Mouse (Mus musculus) kidney, adult 11 months (tissue): ENCODE results near the gene Gstk1.

ENCODE experiments used
- DNase-seq: peaks from one replicate; pipeline ENCODE4 v3.0.0; 2022

Gene Gstk1

DNA sequence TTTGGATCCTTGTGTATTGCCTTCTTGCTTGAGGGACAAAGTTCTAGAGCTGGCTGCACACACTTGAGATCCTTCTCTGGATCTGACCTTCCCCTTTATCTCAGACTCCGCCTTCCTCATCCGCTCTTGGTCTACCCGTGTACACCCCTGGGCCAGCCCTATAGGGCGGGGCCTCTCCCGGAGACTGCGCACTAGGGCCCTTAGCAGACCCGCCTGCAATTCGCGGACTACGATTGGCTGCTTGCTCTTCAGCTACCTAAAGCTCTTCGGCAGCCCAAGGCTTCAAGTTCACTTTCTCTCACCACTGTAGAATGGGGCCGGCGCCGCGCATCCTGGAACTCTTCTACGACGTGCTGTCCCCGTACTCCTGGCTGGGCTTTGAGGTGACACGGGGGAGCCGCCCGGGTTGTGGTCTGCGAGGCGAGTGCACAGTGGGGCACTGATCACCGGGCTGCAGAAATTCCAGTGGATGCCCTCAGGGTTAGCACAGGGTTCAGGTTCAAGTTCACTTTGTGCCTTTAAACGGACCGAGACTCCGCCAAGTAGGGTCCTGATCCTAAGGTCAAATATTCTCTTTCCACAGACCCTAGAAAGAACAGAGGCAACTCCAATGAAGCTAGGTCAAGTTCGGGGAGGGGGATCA is at the start of gene Gstk1:
Gstk1 (plus strand) TSS at position 225 of the 643 bp plus-strand sequence.
- DNase-seq, result peak; percentile 93

DNA sequence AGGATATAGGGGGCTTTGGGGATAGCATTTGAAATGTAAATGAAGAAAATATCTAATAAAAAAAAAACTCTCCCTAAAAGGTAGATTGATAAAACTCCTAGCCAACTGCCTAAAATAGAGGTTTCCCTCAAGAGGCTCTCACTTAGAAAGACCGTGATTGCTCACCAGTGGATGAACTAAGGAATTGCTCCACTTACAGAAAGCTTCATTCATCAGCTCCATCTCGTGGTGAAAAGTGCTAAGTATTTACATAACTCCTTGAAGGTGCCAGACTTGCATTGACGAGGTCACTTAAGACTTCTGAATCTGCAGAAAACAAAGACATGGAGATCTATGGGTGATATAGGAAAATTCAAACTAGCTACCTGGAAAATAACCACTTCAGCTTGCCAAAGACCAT is 48.0 kb upstream of the Gstk1 start:
- no peak for DNase-seq

DNA sequence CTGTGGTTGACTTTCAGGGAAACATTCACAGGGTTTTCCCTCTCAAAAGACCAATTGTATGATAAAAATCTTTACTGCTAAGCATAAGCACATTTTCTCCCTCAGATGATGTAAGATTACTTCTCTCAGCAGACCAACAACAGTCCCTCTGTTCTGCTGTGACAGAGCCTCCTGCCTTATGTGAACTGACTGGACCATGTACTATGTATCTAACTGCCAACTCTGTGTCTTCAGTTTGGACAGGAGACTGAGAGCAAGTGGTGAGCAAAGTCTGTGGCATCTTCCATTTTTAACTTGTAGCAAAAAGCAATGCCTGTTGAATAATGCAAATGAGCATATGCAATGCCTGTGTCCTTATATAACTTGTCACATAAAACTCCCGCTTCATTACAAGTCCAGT is 46.2 kb upstream of the Gstk1 start:
- DNase-seq, result no peak

DNA sequence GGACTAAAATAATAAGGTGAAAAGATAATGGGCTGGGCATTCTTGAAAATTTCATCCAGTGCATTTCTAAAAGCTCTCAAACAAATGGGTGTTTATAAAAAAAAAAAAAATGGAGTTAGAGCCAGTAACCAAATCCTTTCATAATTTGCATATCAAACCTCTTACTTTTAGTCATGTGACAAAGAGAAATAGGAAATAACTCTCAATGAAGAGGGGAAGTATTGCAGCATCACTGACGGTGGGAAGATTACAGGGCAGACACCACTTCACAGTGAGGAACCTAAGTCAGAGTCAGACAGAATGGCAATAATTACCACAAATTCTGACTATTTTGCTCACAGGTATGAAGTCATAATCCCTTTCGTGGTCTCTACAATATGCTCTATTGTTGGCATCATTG is 30.7 kb upstream of the Gstk1 start, which contains the start of gene Tas2r144:
Tas2r144 (plus strand) TSS at position 301 of the 400 bp plus-strand sequence.
- DNase-seq, result no peak

DNA sequence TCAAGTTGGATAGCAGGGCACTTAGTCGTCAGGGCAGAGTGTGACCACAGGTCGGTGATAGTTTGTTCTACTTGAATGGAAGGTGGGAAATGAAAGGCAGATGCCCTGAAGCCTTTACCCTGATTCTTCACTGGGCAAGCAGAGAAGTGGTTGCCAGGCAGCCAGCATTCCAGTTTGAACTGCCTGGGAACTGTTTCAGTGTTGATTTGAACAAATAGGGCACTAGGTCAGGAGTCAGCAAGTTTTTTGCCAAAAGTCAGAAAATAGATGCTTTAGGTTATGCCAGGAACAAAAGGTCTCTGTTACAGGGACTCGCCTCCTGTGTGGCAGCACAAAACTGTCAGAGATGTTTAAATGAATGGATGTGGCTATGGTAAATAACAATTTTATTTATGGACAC is 23.4 kb upstream of the Gstk1 start:
- DNase-seq, result peak; percentile 14

DNA sequence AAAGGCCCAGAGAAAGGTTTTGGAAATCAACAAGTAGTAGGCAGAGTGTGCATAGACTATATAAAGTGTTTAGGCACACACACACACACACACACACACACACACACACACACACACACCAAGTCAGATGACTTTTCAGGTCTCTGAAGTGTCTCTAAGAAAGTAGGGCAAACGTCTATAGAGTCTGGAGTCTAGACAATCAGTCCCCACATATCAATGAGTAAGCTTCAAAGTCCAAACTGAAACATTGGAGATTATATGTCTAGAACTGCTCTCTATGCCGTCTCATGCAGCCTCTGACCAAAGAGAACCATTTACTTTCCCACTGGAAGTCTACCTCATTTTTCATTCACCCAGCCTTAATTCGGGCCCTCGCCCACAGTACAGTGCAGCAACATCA is 20.7 kb upstream of the Gstk1 start:
- DNase-seq, result no peak

DNA sequence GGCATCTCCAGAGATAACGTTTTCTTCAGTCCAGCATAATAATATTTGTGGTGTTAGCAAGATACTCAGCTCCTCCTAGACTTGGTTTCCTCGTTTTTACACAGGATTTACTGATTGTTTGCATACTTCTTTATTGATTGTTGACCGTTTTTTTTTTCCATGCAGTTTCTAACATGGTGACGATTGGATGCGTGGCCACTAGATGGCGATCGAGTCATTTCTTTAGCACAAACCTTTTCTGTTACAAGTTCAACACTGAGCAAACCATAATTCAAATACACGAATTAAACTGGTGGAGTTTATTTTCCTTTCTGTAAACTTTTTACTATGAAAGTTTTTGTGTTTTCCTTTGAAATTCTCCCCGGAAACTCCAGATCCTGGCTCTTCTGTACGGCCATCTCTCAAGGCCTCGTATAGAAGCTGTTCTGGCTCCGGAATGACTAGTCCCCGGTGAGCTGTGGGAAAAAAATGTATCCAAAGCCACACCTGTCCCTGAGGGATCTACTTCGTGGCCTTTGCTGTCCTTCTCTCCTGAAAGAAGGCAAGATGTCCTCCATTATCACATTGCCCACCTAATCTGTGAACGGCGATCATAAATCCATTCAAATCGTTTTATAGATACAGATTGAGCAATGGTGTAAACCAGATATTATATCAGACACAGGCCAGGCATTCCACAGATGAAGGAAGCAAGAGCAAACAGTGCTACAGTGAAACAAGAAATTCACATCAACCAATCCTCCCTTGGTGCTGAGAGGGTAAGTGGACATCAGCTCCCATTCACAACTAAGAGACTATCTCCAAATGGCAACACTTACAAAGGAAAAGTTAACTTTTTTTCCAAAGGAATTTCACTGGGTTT is 18.3 kb upstream of the Gstk1 start:
- DNase-seq, result peak; percentile 19

DNA sequence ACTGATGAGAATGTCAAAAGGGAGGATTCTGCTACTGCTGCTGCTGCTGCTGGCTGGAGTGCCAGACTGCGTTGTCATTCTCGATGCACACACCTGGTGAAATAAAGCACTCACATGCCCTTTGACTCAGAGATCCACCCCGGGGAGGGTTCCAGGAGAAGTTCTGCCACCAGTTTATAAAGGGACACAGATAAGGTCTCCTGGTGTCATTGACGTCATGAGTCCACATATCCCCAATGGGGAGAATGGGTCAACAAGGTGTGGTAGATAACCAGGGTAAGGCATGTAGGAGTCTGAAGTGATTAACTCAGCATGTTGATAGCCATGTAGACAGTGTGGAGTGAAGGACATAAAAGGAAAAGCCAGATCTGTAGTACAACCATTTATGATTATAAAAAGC is 16.1 kb upstream of the Gstk1 start:
- DNase-seq, result no peak

DNA sequence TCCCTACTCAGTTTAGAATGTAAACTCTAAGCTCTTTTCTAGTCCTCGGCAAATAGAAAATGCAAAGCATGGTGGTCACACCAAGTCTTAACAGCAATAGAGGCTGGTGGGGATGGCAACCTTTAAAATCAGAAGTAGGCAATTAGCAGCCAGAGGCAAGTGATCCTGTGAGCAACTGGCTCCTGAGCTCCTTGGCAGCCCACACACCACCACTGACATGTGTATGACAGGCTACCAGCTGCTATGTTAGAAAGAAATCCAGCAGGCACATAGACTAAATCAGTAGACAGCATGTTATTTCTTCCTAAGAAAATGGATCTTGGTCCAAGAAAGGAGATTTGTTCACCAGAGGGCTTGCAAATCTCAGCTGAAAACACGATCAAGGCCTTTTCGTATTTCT is 14.5 kb upstream of the Gstk1 start:
- no peak for DNase-seq

DNA sequence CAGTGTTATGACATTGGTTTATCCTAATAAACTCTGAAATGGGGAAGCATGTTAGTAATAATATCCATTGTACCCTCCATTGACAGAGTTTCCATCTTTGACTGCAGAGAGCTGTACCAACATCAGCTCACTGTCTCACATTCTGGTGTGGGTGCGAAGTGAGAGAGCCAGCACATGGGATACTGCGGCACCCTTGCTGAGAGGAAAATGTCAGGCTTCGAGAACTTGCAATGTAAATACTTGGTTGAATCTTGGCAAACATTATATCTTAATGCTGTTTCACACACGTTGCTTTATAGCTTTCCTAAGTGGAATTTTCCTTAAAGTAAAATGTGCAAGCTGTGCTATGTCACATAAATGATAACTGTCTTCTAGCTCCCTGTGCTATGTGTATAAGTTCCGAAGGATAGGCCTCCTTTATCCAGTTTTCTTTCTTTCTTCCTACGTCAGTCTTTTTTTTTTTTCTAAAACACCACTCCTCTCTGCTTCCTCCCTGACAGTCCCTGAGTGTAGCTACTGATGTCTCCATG is 8.4 kb upstream of the Gstk1 start:
- no peak for DNase-seq

DNA sequence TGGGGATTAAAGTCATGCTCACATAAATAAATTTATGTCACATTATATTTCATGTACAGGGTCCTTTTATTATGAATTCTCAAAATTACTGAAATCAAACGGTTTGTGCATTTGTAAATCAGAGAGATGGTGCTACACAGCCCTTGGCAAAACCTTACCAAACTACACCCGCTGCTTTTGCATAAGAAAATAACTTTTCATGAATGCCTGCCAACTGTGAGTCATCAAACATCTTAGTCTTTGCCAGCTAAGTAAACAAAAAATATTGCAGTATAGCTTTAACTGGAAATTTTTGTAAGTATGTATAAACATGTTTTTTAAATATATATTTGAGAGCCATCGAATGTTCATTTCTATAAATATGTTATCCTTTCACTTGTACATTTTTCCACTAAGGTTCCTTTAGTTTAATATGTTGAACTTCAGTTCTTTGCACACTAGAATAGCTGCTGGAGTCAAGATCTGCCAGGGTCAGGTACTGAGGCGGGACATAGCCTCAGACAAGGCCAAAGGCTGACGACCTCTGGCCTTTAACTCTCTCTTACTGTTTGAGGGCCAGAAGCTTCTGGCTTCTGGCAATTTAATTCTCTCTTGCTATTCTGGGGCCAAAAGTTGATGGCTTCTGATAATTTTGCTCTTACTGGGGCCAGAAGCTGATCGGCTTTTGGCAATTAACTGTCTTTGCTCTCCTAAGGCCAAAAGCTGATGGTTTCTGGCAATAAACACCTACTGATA is 4.3 kb upstream of the Gstk1 start:
- no peak for DNase-seq

DNA sequence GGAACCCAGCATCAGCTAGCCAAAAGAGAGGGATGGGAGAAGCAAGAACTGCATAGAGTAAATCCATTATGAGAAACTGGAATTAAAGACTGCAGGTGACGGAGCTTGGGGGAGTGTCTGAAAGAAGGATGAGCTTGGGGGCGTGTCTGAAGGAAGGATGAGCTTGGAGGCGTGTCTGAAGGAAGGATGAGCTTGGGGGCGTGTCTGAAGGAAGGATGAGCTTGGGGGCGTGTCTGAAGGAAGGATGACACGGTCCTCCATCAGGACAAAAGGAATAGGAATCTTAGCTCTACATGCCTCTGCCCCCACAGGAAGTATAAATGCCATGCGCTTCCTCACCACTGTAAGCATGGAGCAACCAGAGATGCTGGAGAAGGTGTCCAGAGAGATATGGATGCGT is 1.4 kb downstream of the Gstk1 start:
- peak; percentile 48 for DNase-seq

DNA sequence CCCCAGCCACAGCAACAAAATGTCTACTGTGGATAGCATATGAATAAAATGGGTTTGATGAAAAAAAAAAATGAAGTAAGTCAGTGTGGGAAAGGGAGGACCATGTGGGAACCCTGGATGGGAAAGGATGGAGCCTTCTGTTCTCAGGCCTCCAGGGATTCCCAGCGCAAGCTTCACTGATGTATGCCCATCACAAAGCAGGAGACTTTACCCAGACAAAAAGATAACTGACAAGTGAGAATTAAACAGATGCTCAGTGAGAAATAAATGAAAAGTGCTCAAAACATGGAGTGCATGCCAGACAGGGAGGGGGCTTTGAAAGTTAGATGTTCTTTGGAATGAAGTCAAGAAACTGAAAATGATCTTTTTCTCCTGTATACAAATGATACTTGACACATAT is 2.2 kb downstream of the Gstk1 start:
- DNase-seq, result no peak

DNA sequence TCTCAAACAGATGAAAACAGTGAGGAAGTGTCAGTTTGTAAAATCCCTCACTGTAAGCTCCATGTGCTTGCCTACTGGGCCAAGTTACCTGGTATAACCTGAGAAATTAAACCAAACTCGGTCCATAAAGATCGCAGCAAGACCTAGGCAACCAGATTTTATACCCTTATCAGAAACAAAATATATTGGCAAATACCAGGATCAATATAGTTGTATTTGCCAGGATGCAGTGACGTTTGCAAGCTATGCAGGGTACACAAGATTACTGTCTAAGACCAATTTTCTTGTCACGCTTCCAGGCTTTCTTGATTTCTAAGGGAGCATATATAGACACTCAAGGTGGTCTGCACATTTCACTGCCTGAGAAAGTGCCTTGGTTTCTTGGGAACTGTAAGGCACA is 6.1 kb downstream of the Gstk1 start:
- no peak for DNase-seq

DNA sequence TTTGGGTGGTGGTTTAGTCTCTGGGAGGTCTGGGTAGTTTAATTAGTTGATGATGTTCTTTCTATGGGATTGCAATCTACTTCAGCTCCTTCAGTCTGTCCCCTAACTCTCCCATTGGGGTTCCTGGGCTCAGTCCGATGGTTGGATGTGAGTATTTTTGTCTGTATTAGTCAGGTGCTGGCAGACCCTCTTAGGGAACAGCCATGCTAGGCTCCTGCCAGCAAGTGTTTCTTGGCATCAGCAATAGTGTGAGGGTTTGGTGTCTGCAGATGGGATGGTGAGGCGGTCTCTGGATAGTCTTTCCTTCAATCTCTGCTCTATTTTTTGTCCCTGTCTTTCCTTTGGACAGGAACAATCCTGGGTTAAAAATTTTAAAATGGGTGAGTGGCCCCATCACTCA is 7.4 kb downstream of the Gstk1 start:
- no peak for DNase-seq

DNA sequence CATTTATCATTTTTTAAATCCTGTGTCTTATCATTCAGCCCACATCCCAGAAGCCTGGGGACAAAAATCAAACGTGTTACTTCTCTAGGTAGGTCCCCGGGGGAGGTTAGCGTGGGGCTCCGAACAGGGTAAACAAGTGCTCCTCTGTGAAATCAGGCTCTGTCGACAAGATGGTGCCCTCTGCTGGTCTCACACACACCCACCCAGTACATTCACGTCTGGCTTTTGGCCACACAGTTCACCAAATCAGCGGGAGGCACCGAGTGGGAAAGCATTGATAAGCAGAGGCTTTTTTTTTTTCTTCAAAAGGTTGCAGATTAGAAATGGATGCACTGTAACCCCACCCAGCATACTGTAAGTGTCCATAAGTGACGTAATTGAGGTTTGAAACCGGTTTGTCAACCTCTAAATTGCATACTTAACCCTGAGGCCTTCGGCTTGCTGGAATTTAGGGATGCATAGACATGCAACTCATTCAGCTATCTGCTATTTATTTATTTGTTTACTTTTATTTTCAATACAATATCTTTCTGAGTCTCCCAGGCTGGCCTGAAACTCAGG is 11.6 kb downstream of the Gstk1 start:
- DNase-seq, result peak; percentile 65

DNA sequence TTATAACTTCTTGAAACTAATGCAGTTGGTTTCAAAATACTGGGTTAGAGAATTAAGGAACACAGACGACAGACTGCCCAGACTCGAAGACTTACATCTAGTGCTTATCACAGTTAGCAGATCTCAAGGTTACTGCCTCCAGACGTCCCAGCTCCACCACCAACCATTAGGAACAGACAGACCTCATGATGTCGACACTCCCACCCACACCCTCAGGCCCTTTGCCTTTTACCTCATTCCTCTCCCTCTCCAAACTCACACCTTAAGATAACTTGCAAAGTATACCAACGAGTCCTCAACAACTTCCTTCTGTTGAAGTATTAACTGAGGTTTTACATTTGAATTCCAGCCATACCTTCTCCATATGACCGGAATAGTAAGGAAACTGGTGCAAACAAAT is 14.7 kb downstream of the Gstk1 start:
- DNase-seq, result no peak

DNA sequence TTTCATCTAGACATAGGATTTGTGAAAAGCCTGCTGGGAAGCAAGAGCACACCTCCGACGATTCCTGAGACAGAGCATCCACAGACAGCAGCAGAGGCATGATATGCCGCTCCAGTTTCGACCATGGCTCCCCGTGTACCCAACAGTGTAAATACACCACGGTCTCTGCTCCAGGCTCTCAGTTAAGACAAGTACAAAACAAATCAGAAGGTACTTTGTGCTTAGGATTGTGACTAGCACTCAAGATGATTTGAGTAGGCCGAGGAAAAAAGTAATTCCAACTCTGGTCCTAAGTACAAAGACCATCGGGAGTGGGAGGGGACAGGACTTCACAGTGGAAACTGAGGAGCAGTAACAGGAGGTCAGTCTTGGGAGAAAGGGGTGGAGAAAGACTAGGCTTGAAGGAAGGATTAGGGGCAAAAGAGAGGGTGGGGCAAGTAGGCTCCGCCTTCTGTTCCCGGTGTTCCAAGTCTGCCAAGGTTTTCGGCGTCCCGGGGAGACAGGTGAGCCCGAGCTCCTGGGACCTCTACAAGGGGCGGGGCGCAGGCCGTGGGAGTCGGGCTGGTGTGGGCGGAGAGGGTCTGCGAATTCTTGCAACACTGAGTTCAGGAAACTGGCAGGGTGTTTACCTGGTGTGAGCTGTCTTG is 15.9 kb downstream of the Gstk1 start, which contains the start of gene Tmem139:
Tmem139 (plus strand) TSS at position 447 of the 647 bp plus-strand sequence.
- peak; percentile 84 for DNase-seq

DNA sequence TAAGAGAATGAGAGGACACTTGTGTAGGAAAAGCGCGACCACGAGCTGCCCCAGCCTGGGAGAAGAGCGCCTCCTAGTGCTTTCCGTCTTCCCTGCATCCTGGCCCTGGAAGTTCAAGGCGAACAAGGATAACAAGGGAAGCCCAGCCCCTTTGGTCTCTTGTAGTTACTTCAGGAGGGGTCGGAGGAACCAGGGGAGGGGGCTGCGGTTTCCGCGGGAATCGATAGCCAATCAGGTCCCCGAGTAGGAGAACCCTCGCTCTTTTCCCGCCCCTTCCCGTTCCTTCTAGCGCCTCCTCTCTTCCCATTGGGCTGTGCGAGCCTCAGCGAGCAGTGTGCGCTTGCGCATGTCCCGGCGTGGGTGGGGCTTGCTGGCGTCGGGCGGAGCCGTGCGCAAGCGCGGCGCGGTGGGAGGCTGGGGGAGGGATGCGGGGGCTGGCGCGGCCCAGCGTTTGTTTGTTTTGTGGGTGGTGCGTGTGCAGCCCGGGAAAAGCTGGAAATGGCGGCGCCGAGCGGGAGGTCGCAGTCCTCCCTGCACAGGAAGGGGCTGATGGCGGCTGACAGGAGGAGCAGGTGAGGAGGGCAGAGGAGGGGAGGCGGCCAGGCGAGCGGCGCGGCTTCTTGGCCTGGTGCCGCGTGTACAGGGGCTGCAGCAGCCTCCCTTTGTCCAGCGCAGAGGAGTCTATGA is 19.0 kb downstream of the Gstk1 start, which contains the start of gene Casp2:
Casp2 (plus strand) TSS at position 360 of the 687 bp plus-strand sequence.
- peak; percentile 99 for DNase-seq

DNA sequence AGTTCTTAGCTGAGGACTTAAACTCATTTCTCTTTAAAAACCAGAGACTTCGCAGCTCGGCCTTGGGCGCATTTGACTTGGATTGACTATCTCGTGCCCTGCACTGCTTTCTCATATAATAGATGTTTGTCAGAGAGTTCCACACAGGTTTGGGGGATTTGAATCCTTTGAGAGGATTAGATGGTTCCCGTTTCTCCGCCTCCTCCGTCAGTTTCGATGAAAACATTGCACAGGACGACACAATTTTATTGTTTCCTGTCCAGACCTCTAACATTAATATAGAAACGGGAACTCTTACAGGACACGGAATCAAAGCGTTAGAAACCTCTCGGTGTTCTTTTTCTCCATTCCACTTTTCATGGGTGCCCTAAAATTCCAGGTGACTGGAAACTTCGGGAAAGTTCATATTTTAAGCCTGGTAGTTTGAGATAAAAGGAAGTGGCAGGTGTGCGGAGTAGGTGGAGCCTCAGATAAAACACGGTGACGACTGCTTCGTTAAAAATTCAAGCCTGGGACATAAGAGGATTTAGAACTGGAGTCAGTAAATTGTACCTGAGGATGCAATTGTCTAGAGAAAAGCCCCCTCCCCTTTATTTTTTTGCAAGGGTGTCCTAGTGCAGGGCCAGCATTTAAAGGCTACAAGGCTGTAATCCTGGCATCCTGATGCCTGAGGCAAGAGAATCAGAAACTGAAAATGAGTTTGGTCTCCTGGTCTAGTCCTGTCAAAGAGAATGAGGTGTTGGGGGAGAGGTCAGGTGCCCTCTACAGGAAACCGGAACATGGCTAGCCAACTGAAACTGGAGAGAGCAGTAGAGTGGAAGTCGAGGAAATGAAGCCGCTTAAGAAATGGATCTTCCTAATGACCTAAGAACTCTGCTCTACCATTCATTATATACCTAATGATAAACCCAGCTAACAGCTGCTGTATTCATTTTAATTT is 19.9 kb downstream of the Gstk1 start:
- DNase-seq, result no peak

DNA sequence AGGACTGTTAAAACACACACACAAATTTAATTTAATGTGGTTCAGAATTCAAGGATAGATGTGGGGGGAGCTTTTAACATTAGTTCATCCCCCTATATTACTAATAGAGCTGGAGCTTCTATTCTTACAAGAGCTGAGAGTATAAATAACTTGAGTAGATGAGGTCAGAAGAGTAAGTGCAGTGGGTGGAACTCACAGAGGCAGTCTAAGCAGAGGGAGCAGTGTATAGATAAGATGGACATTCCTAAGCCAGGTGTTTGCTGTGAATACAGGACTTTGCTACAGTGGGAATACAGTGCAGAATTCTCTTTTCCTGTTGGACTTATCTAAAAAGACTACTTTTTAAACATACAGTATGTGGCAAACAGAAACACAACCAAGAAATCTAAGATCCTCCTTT is 25.1 kb downstream of the Gstk1 start:
- DNase-seq, result no peak
